10 mouse cellular contexts compared by ENCODE assay signal in the genomic region with DNA sequence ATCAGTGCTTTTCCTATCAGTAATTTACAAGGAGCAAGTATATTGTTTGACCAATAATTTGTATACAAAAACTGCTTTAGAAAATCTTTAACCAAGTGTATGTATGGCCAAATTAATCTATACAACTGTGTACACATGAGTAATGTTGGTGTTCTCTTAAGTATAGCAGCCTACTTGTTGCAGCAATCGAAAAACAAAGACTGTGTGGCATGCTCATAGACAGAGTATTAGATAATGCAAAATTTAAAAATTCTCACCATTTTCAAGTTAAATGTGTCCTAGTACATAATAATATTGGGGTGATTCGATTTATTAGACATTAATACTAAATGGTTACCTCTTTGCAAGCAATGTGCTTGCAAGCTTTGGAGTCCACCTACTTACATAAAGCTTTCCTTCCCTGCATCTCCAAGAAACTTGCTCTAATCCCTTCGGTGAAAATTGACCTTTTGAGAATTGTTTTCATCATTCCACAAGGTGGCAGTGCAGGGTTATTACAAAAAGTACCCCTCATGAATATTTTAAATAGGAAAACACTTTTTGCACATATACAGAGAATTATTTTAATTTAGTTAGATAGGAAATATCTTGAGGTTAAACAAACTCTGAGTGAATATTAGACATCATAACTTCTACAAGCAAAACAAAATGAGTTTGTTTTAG.
DNase-seq lines count a peak whose midpoint lies in the region; ATAC-seq lines count a peak whose summit lies in the region.
"Had no signal": no experiment of that assay in that cellular context is flagged by ENCODE, and none has a peak within 500 bp of the region (broad histone marks: within the 10 kb centered on the region; RNA-seq: fewer than 3 reads in every experiment).

No protein-coding gene starts in this region.

- no peaks in the 10 kb centered on the region for H3K9me3 ChIP-seq in hindbrain, embryonic 14.5 days (ENCODE audit: control insufficient read depth, low read length)
- H3K9me3 ChIP-seq in hindbrain, embryonic 16.5 days (ENCODE audit: control insufficient read depth, low read length) = no peaks in the 10 kb centered on the region
- no peaks in the 10 kb centered on the region for H3K9me3 ChIP-seq in neural tube, embryonic 12.5 days
- no peaks in the 10 kb centered on the region for H3K9me3 ChIP-seq in neural tube, embryonic 15.5 days (replicated peaks)
- H3K9me3 ChIP-seq in hindbrain, embryonic 13.5 days = no peaks in the 10 kb centered on the region

- no peaks in the 10 kb centered on the region for H3K27me3 ChIP-seq in hindbrain, embryonic 14.5 days (ENCODE audit: control insufficient read depth, insufficient read depth, low read length)
- no peaks in the 10 kb centered on the region for H3K27me3 ChIP-seq in hindbrain, embryonic 16.5 days (replicated peaks; ENCODE audit: control insufficient read depth, insufficient read depth, low read length)
- no peaks in the 10 kb centered on the region for H3K27me3 ChIP-seq in neural tube, embryonic 12.5 days (replicated peaks)
- H3K27me3 ChIP-seq in neural tube, embryonic 15.5 days (replicated peaks) = no peaks in the 10 kb centered on the region
- H3K27me3 ChIP-seq in hindbrain, embryonic 13.5 days = no peaks in the 10 kb centered on the region

- no peak overlapping the region for H3K9ac ChIP-seq in hindbrain, embryonic 14.5 days
- H3K9ac ChIP-seq in hindbrain, embryonic 16.5 days (ENCODE audit: low read depth, low read length) = no peak overlapping the region
- H3K9ac ChIP-seq in neural tube, embryonic 12.5 days = no peak overlapping the region
- H3K9ac ChIP-seq in neural tube, embryonic 15.5 days (replicated peaks) = no peak overlapping the region
- no peak overlapping the region for H3K9ac ChIP-seq in hindbrain, embryonic 13.5 days

- H3K4me2 ChIP-seq in hindbrain, embryonic 14.5 days (replicated peaks) = no peak overlapping the region
- no peak overlapping the region for H3K4me2 ChIP-seq in hindbrain, embryonic 16.5 days (ENCODE audit: low read length)
- no peak overlapping the region for H3K4me2 ChIP-seq in neural tube, embryonic 12.5 days (replicated peaks)
- no peak overlapping the region for H3K4me2 ChIP-seq in neural tube, embryonic 15.5 days
- H3K4me2 ChIP-seq in hindbrain, embryonic 13.5 days = no peak overlapping the region

- no peak overlapping the region for H3K27ac ChIP-seq in hindbrain, embryonic 14.5 days
- no peak overlapping the region for H3K27ac ChIP-seq in hindbrain, embryonic 16.5 days (ENCODE audit: low read depth, low read length)
- no peak overlapping the region for H3K27ac ChIP-seq in neural tube, embryonic 12.5 days
- H3K27ac ChIP-seq in neural tube, embryonic 15.5 days (replicated peaks) = no peak overlapping the region
- H3K27ac ChIP-seq in hindbrain, embryonic 13.5 days = no peak overlapping the region
- H3K27ac ChIP-seq: macrophage had no signal

- no peaks in the 10 kb centered on the region for H3K4me1 ChIP-seq in hindbrain, embryonic 14.5 days (replicated peaks; ENCODE audit: control insufficient read depth, insufficient read depth, low read length)
- H3K4me1 ChIP-seq in hindbrain, embryonic 16.5 days (ENCODE audit: control insufficient read depth, insufficient read depth, low read depth, low read length) = no peaks in the 10 kb centered on the region
- H3K4me1 ChIP-seq in neural tube, embryonic 12.5 days = no peaks in the 10 kb centered on the region
- no peaks in the 10 kb centered on the region for H3K4me1 ChIP-seq in neural tube, embryonic 15.5 days
- H3K4me1 ChIP-seq in hindbrain, embryonic 13.5 days (replicated peaks) = no peaks in the 10 kb centered on the region

- DNase-seq in hindbrain, embryonic 14.5 days (ENCODE audit: low spot score) = peak; percentile 86
- peak; percentile 56 for DNase-seq in embryo, embryonic 10 days (ENCODE audit: low spot score)
- peak; percentile 72 for DNase-seq in retina, postnatal 1 day
- no peak for DNase-seq in B cell, adult 2 months
- DNase-seq: kidney, postnatal 14 days had no signal

- H3K4me3 ChIP-seq in hindbrain, embryonic 14.5 days (replicated peaks; ENCODE audit: low read length) = no peak overlapping the region
- no peak overlapping the region for H3K4me3 ChIP-seq in hindbrain, embryonic 16.5 days (ENCODE audit: low read length)
- H3K4me3 ChIP-seq in neural tube, embryonic 12.5 days = no peak overlapping the region
- H3K4me3 ChIP-seq in neural tube, embryonic 15.5 days (replicated peaks) = no peak overlapping the region
- H3K4me3 ChIP-seq in hindbrain, embryonic 13.5 days = no peak overlapping the region

- H3K36me3 ChIP-seq in hindbrain, embryonic 14.5 days (replicated peaks; ENCODE audit: control insufficient read depth, insufficient read depth) = no peaks in the 10 kb centered on the region
- H3K36me3 ChIP-seq in hindbrain, embryonic 16.5 days (ENCODE audit: control insufficient read depth, insufficient read depth, low read length) = no peaks in the 10 kb centered on the region
- H3K36me3 ChIP-seq in neural tube, embryonic 12.5 days = no peaks in the 10 kb centered on the region
- H3K36me3 ChIP-seq in neural tube, embryonic 15.5 days = no peaks in the 10 kb centered on the region
- no peaks in the 10 kb centered on the region for H3K36me3 ChIP-seq in hindbrain, embryonic 13.5 days

- no peak for ATAC-seq in hindbrain, embryonic 14.5 days (ENCODE audit: low FRiP score)
- ATAC-seq in hindbrain, embryonic 16.5 days = no peak
- ATAC-seq in neural tube, embryonic 12.5 days (ENCODE audit: low FRiP score, low read depth) = 0 out of 2 replicates have a peak, but pooled peaks have one; percentile 21
- ATAC-seq in neural tube, embryonic 15.5 days (ENCODE audit: low FRiP score) = no peak
- ATAC-seq in hindbrain, embryonic 13.5 days (ENCODE audit: low FRiP score) = no peak

- whole genome bisulfite sequencing in hindbrain, embryonic 14.5 days = 31% methylated on average over 3 of the region's 3 CpGs
- 29% methylated on average over 3 of the region's 3 CpGs for WGBS in hindbrain, embryonic 16.5 days
- WGBS in neural tube, embryonic 12.5 days = 35% methylated on average over 3 of the region's 3 CpGs
- WGBS in neural tube, embryonic 15.5 days = 35% methylated on average over 3 of the region's 3 CpGs
- 33% methylated on average over 3 of the region's 3 CpGs for WGBS in hindbrain, embryonic 13.5 days

Comparison
In these comparisons a context has a peak if more than half of its experiments do, and no peak if none do; other contexts are left out.
1. DNase-seq: peak in hindbrain, embryonic 14.5 days (single experiment), embryo, embryonic 10 days (single experiment) and retina, postnatal 1 day (single experiment); none in B cell, adult 2 months (0 of 2).